Mouse (Mus musculus): ENCODE data around the gene Pfkfb3.

Gene Pfkfb3

DNA sequence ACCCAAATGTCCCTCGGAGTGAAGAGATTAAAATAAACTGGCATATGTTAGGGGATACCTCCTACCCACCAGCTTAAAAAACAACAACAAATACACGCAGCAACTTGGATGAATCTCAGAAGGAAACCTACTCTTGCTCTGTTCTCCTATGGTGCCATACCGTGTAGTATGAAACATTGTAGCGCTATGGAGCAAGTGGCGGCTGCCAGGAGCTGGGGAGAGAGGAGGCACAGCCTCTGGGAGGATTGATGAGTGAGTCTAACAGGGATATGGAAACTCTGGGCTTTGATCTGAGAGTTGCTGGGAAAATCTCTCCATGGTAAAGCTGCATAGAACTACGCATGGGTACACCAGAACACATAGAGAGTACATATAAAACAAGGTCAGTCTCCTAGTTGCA, 126.3 kb downstream of the Pfkfb3 start:
- no peak for DNase-seq

DNA sequence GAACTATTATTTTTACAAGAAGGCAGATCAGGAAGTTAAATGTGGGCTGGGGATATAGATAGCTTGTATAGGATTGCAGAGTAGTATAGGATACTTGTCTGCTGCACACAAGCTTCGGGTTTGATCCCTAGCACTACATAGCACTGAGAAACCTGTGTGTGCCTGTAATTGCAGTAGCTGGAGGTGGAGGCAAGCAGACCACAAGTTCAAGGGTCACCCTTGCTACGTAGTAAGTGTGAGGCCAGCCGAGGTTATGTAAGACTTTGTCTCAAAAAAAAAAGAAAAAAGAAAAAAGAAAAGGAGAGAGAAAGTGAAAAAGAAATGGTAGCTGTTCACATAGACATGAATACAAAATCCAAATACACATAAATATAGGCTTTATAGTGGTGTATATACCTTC, 127.5 kb downstream of the Pfkfb3 start:
- DNase-seq = no peak

DNA sequence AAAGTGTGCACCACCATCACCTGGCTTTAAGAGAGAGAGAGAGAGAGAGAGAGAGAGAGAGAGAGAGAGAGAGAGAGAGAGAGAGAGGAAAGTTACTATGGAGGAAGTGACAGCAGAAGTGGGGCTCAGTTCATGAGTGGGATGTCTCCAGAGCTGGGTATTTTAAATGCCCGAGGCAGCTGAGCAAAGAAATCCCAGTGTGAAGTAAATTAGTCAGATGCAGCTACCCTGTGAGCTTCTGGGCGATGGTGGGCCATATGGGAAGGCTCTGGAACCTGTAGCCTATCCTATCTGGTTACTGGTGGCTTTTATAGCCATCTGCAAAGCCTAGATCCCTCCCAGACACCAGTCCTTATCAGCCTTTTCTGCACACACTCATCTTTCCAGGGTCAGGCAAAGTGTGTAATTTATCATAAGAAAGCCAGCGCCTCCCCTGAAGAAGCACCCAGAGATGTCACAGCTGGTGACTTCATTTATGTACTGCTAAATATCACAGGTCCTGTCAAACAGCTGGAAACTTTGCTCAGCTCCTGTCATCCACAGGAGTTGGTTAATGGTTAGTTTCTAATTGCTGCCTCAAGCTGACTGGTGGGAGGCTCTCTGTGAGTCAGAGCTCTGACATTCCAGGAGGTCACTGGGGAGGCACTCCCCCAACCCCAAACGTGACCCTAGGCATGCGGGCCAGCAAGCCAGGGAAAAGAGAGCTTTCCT, 128.3 kb downstream of the Pfkfb3 start:
- DNase-seq = peak; percentile 60

DNA sequence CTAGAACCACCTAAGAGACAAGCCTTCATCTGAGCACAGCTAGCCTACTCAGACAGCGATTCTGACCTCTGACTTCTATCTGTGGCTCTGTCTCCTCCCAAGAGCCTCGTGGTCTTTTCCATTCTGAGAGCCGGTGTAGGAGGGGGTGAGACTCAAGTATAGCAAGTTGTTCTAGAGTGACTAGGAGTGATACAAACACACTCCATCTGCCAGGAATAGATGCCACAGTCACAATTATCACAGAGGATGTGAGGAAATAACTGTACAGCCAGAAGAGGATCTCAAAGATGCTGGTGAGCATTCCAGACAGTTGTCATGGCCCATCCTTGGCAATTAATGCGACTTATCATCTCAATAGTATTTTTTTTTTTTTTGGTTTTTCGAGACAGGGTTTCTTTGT, 129.6 kb downstream of the Pfkfb3 start:
- DNase-seq = no peak

DNA sequence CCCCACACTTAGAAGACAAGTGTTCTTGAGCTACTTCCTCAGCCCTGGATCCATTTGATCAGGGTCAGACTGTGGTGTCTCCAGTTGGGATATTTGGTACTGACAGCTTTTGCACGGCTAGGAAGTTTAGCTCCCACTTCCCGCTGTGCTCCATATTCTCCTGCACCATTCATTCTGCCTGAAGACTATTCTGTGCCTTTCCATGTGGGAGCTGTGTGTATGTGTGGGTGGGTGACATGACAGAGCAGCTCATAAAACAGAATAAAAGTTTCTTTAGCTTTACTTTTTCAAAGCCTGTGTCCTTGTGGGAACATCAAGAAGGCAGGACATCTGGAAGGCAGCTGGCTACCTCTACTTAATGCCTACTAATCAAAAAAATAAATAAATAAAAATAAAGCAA, 130.5 kb downstream of the Pfkfb3 start:
- no peak for DNase-seq

DNA sequence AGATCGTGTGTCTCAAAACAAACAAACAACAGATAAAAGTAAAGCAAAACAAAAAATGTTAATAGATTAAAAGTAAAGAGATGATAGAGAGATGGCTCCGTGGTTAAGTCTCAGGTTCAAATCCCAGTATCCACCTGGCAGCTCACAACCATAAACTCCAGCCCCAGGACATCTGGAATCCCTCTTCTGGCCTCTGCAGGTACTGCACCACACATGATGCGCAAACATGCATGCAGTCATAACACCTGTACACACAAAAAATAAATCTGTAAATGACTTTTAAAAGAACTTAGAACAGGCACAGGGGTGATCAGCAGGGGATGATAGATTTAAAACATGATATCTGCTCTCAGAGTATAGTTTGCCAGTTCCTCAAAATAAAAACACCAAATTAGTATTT, 131.5 kb downstream of the Pfkfb3 start:
- no peak for DNase-seq

Measured in kidney, adult 18-20 months (tissue).